ENCODE assay signal across 12 mouse cellular contexts in genomic region chr9:107907801-107908120, GRCm38 (mm10). TPM values are rescaled to one million over a fixed set of nuclear protein-coding genes. Genes with fewer than 3 reads are reported as not detected.
A peak's percentile ranks its signal among the peaks of the same experiment; 100 is the strongest.
DNase-seq lines count a peak whose midpoint lies in the region; ATAC-seq lines count a peak whose summit lies in the region.
"Had no signal": no experiment of that assay in that cellular context is flagged by ENCODE, and none has a peak within 500 bp of the region (broad histone marks: within the 10 kb centered on the region; RNA-seq: fewer than 3 reads in every experiment).

No protein-coding gene starts in this region.

- peaks cover 21% of the 10 kb centered on the region for H3K27me3 ChIP-seq in heart, embryonic 10.5 days (ENCODE audit: insufficient read depth, poor library complexity, severe bottlenecking)
- peaks cover 21% of the 10 kb centered on the region for H3K27me3 ChIP-seq in midbrain, embryonic 13.5 days
- H3K27me3 ChIP-seq in midbrain, embryonic 16.5 days (ENCODE audit: control insufficient read depth, insufficient read depth, low read depth, low read length) = no peaks in the 10 kb centered on the region
- H3K27me3 ChIP-seq in heart, embryonic 16.5 days (ENCODE audit: control insufficient read depth, insufficient read depth, low read length) = no peaks in the 10 kb centered on the region; the same call in 1 of the 2 replicates
- H3K27me3 ChIP-seq in neural tube, embryonic 15.5 days (replicated peaks) = no peaks in the 10 kb centered on the region

- ATAC-seq in midbrain, embryonic 13.5 days = no peak
- ATAC-seq in midbrain, embryonic 16.5 days = no peak
- no peak for ATAC-seq in heart, embryonic 16.5 days (replicated peaks; ENCODE audit: extremely low read depth, insufficient read depth, low FRiP score)
- ATAC-seq in neural tube, embryonic 15.5 days (ENCODE audit: low FRiP score) = no peak
- ATAC-seq: CD4-positive, CD25-positive, alpha-beta regulatory T cell, adult 4 months had no signal

- H3K4me3 ChIP-seq in heart, embryonic 10.5 days = peak overlapping the region; percentile 58
- no peak overlapping the region for H3K4me3 ChIP-seq in midbrain, embryonic 13.5 days (replicated peaks)
- no peak overlapping the region for H3K4me3 ChIP-seq in midbrain, embryonic 16.5 days (ENCODE audit: low read depth, low read length)
- peak overlapping the region; percentile 54 for H3K4me3 ChIP-seq in heart, embryonic 16.5 days (ENCODE audit: low read length)
- H3K4me3 ChIP-seq in neural tube, embryonic 15.5 days (replicated peaks) = no peak overlapping the region

- 82% methylated on average over 14 of the region's 14 CpGs for WGBS in heart, embryonic 10.5 days
- WGBS in midbrain, embryonic 13.5 days = 83% methylated on average over 14 of the region's 14 CpGs
- 82% methylated on average over 14 of the region's 14 CpGs for WGBS in midbrain, embryonic 16.5 days
- WGBS in heart, embryonic 16.5 days = 70% methylated on average over 14 of the region's 14 CpGs
- 87% methylated on average over 14 of the region's 14 CpGs for WGBS in neural tube, embryonic 15.5 days

- no peak overlapping the region for H3K9ac ChIP-seq in midbrain, embryonic 13.5 days (replicated peaks)
- no peak overlapping the region for H3K9ac ChIP-seq in midbrain, embryonic 16.5 days (ENCODE audit: low read depth, low read length)
- peak overlapping the region; percentile 50 for H3K9ac ChIP-seq in heart, embryonic 16.5 days (ENCODE audit: low read length)
- H3K9ac ChIP-seq in neural tube, embryonic 15.5 days (replicated peaks) = no peak overlapping the region

- H3K4me2 ChIP-seq in midbrain, embryonic 13.5 days (replicated peaks) = peak overlapping the region; percentile 54; the same call in 1 of the 2 replicates
- no peak overlapping the region for H3K4me2 ChIP-seq in midbrain, embryonic 16.5 days (ENCODE audit: low read length)
- peak overlapping the region; percentile 88 for H3K4me2 ChIP-seq in heart, embryonic 16.5 days (ENCODE audit: low read depth, low read length)
- H3K4me2 ChIP-seq in neural tube, embryonic 15.5 days = peak overlapping the region; percentile 56

- H3K36me3 ChIP-seq in heart, embryonic 10.5 days = no peaks in the 10 kb centered on the region
- H3K36me3 ChIP-seq in midbrain, embryonic 13.5 days = peaks cover 2% of the 10 kb centered on the region; the same call in 1 of the 2 replicates
- H3K36me3 ChIP-seq in midbrain, embryonic 16.5 days (ENCODE audit: control insufficient read depth, insufficient read depth, low read length) = no peaks in the 10 kb centered on the region
- H3K36me3 ChIP-seq in heart, embryonic 16.5 days (ENCODE audit: control insufficient read depth, insufficient read depth) = no peaks in the 10 kb centered on the region
- peaks cover 5% of the 10 kb centered on the region; the same call in 1 of the 2 replicates for H3K36me3 ChIP-seq in neural tube, embryonic 15.5 days

- H3K4me1 ChIP-seq in heart, embryonic 10.5 days = peaks cover 35% of the 10 kb centered on the region
- H3K4me1 ChIP-seq in midbrain, embryonic 13.5 days (replicated peaks) = peaks cover 26% of the 10 kb centered on the region
- peaks cover 13% of the 10 kb centered on the region; the same call in 1 of the 2 replicates for H3K4me1 ChIP-seq in midbrain, embryonic 16.5 days (ENCODE audit: control insufficient read depth, insufficient read depth, low read length)
- peaks cover 20% of the 10 kb centered on the region for H3K4me1 ChIP-seq in heart, embryonic 16.5 days (ENCODE audit: control insufficient read depth, insufficient read depth, low read length)
- peaks cover 24% of the 10 kb centered on the region for H3K4me1 ChIP-seq in neural tube, embryonic 15.5 days

- peak overlapping the region; percentile 83 for H3K27ac ChIP-seq in heart, embryonic 10.5 days
- H3K27ac ChIP-seq in midbrain, embryonic 13.5 days = no peak overlapping the region
- no peak overlapping the region for H3K27ac ChIP-seq in midbrain, embryonic 16.5 days (ENCODE audit: low read length)
- peak overlapping the region; percentile 13; the same call in 1 of the 2 replicates for H3K27ac ChIP-seq in heart, embryonic 16.5 days (ENCODE audit: low read length)
- H3K27ac ChIP-seq in neural tube, embryonic 15.5 days (replicated peaks) = no peak overlapping the region

- no peak for DNase-seq in heart, embryonic 10.5 days (ENCODE audit: low spot score)
- DNase-seq in heart, adult 8-10 months (ENCODE audit: low spot score) = no peak
- no peak for DNase-seq in right cerebral cortex, postnatal 14 days
- no peak for DNase-seq in left cerebral cortex, adult 11 months (ENCODE audit: low spot score)
- DNase-seq: thymus, postnatal 36 days had no signal

- H3K9me3 ChIP-seq in heart, embryonic 10.5 days = no peaks in the 10 kb centered on the region
- no peaks in the 10 kb centered on the region for H3K9me3 ChIP-seq in midbrain, embryonic 13.5 days
- no peaks in the 10 kb centered on the region for H3K9me3 ChIP-seq in midbrain, embryonic 16.5 days (replicated peaks; ENCODE audit: control insufficient read depth, low read length, poor library complexity, severe bottlenecking)
- no peaks in the 10 kb centered on the region for H3K9me3 ChIP-seq in heart, embryonic 16.5 days (replicated peaks; ENCODE audit: control insufficient read depth, low read length)
- H3K9me3 ChIP-seq in neural tube, embryonic 15.5 days (replicated peaks) = no peaks in the 10 kb centered on the region

RNA-seq across cellular contexts. Expression of gene Mst1r, which starts 1.1 kb away (rescaled TPM):
- polyA plus RNA-seq in heart, embryonic 10.5 days (2016; fragmentation: Nextera tagmentation; extraction: Ambion mirVana) = 3.8 and 4.1 TPM in 2 replicates
- 1 to 10 TPM; 1.3 to 3.7 (median 2.1) TPM for total RNA-seq in heart, adult 8-10 months (2022)
- polyA plus RNA-seq in midbrain, embryonic 13.5 days (2015; fragmentation: Nextera tagmentation; extraction: Ambion mirVana) = 1.2 and 2.3 TPM in 2 replicates
- polyA plus RNA-seq in midbrain, embryonic 16.5 days (2015; fragmentation: Nextera tagmentation; extraction: Ambion mirVana) = 1.4 and 2.6 TPM in 2 replicates
- polyA plus RNA-seq in heart, embryonic 16.5 days (2015; fragmentation: Nextera tagmentation; extraction: Ambion mirVana) = 2.4 and 2.8 TPM in 2 replicates
- 3.4 and 4.3 TPM in 2 replicates for polyA plus RNA-seq in neural tube, embryonic 15.5 days (2015; fragmentation: Nextera tagmentation; extraction: Ambion mirVana)
- polyA plus RNA-seq: CD4-positive, CD25-positive, alpha-beta regulatory T cell, adult 4 months had no signal

RNA-seq across cellular contexts. Expression of gene Mon1a, which starts 19.8 kb away (rescaled TPM):
- polyA plus RNA-seq in heart, embryonic 10.5 days (2016; fragmentation: Nextera tagmentation; extraction: Ambion mirVana) = 10.7 and 10.8 TPM in 2 replicates
- total RNA-seq in heart, adult 8-10 months (2022) = 10 to 100 TPM; 10.8 to 12.2 (median 11.9) TPM
- polyA plus RNA-seq in midbrain, embryonic 13.5 days (2015; fragmentation: Nextera tagmentation; extraction: Ambion mirVana) = 21.5 and 23.8 TPM in 2 replicates
- 23.3 and 23.4 TPM in 2 replicates for polyA plus RNA-seq in midbrain, embryonic 16.5 days (2015; fragmentation: Nextera tagmentation; extraction: Ambion mirVana)
- 11.0 and 13.1 TPM in 2 replicates for polyA plus RNA-seq in heart, embryonic 16.5 days (2015; fragmentation: Nextera tagmentation; extraction: Ambion mirVana)
- polyA plus RNA-seq in neural tube, embryonic 15.5 days (2015; fragmentation: Nextera tagmentation; extraction: Ambion mirVana) = 23.0 and 23.3 TPM in 2 replicates

RNA-seq across cellular contexts. Expression of gene Actl11, which starts 20.5 kb away (rescaled TPM):
- polyA plus RNA-seq in heart, embryonic 10.5 days (2016; fragmentation: Nextera tagmentation; extraction: Ambion mirVana) = not detected in 2 replicates
- not detected for total RNA-seq in heart, adult 8-10 months (2022)
- polyA plus RNA-seq in midbrain, embryonic 13.5 days (2015; fragmentation: Nextera tagmentation; extraction: Ambion mirVana) = not detected in 2 replicates
- not detected in 2 replicates for polyA plus RNA-seq in midbrain, embryonic 16.5 days (2015; fragmentation: Nextera tagmentation; extraction: Ambion mirVana)
- polyA plus RNA-seq in heart, embryonic 16.5 days (2015; fragmentation: Nextera tagmentation; extraction: Ambion mirVana) = not detected in 2 replicates
- not detected in 2 replicates for polyA plus RNA-seq in neural tube, embryonic 15.5 days (2015; fragmentation: Nextera tagmentation; extraction: Ambion mirVana)
- total RNA-seq: left cerebral cortex, adult 8-10 months had no signal
- polyA plus RNA-seq: CD4-positive, CD25-positive, alpha-beta regulatory T cell, adult 4 months had no signal

RNA-seq across cellular contexts. Expression of gene Camkv, which starts 27.7 kb away (rescaled TPM):
- polyA plus RNA-seq in heart, embryonic 10.5 days (2016; fragmentation: Nextera tagmentation; extraction: Ambion mirVana) = 0.79 and 2.3 TPM in 2 replicates
- total RNA-seq in heart, adult 8-10 months (2022) = under 1 TPM in 2 of 4 experiments, not detected in 2; 0.16 to 0.66 TPM
- 18.9 and 19.9 TPM in 2 replicates for polyA plus RNA-seq in midbrain, embryonic 13.5 days (2015; fragmentation: Nextera tagmentation; extraction: Ambion mirVana)
- 90.2 and 121 TPM in 2 replicates for polyA plus RNA-seq in midbrain, embryonic 16.5 days (2015; fragmentation: Nextera tagmentation; extraction: Ambion mirVana)
- 0.77 and 2.3 TPM in 2 replicates for polyA plus RNA-seq in heart, embryonic 16.5 days (2015; fragmentation: Nextera tagmentation; extraction: Ambion mirVana)
- polyA plus RNA-seq in neural tube, embryonic 15.5 days (2015; fragmentation: Nextera tagmentation; extraction: Ambion mirVana) = 43.3 and 49.1 TPM in 2 replicates
- total RNA-seq: monocyte, adult 5-6 weeks had no signal
- polyA plus RNA-seq: CD4-positive, CD25-positive, alpha-beta regulatory T cell, adult 4 months had no signal

RNA-seq across cellular contexts. Expression of gene Rbm6, which starts 34.7 kb away (rescaled TPM):
- 59.6 and 67.1 TPM in 2 replicates for polyA plus RNA-seq in heart, embryonic 10.5 days (2016; fragmentation: Nextera tagmentation; extraction: Ambion mirVana)
- 10 to 100 TPM; 24.8 to 31.0 (median 27.6) TPM for total RNA-seq in heart, adult 8-10 months (2022)
- 126 and 132 TPM in 2 replicates for polyA plus RNA-seq in midbrain, embryonic 13.5 days (2015; fragmentation: Nextera tagmentation; extraction: Ambion mirVana)
- polyA plus RNA-seq in midbrain, embryonic 16.5 days (2015; fragmentation: Nextera tagmentation; extraction: Ambion mirVana) = 95.5 and 113 TPM in 2 replicates
- polyA plus RNA-seq in heart, embryonic 16.5 days (2015; fragmentation: Nextera tagmentation; extraction: Ambion mirVana) = 48.3 and 48.8 TPM in 2 replicates
- 85.4 and 86.3 TPM in 2 replicates for polyA plus RNA-seq in neural tube, embryonic 15.5 days (2015; fragmentation: Nextera tagmentation; extraction: Ambion mirVana)

Comparison
In these comparisons a context has a peak if more than half of its experiments do, and no peak if none do; other contexts are left out.
1. H3K27ac ChIP-seq: peak in heart, embryonic 10.5 days (single experiment) and heart, embryonic 16.5 days (single experiment); none in midbrain, embryonic 13.5 days (single experiment), midbrain, embryonic 16.5 days (single experiment) and neural tube, embryonic 15.5 days (single experiment).
2. H3K4me3 ChIP-seq: peak in heart, embryonic 10.5 days (single experiment) and heart, embryonic 16.5 days (single experiment); none in midbrain, embryonic 13.5 days (single experiment), midbrain, embryonic 16.5 days (single experiment) and neural tube, embryonic 15.5 days (single experiment).